Mouse (Mus musculus) forebrain, embryonic 15.5 days (tissue): ENCODE results near the gene Dlg2. TPM values are rescaled to one million over a fixed set of nuclear protein-coding genes. Genes with fewer than 3 reads are reported as not detected.
A peak's percentile ranks its signal among the peaks of the same experiment; 100 is the strongest.

Experiments
- ATAC-seq: fragments of 200-750 bp; cut with Nextera tagmentation; replicated peaks from 2 replicates; pipeline ENCODE4 v1.8.0; 2017; ENCODE audit warnings: mild to moderate bottlenecking, moderate TSS enrichment, moderate library complexity
- H3K27ac ChIP-seq: fragments of 300-500 bp; sonication (generic); replicated peaks from 2 replicates; pipeline ENCODE4 v1.5.1; 2015; ENCODE audit warnings: mild to moderate bottlenecking, inconsistent platforms
- H3K27me3 ChIP-seq: fragments of 300-500 bp; sonication (generic); 2 replicates; pipeline ENCODE4 v1.6.1; 2015; ENCODE audit warnings: inconsistent platforms
- H3K36me3 ChIP-seq: fragments of 300-500 bp; sonication (generic); 2 replicates; pipeline ENCODE4 v1.6.1; 2015; ENCODE audit warnings: mild to moderate bottlenecking, inconsistent platforms
- H3K4me1 ChIP-seq: fragments of 300-500 bp; sonication (generic); 2 replicates; pipeline ENCODE4 v1.6.1; 2015; ENCODE audit warnings: inconsistent platforms
- H3K4me2 ChIP-seq: fragments of 300-500 bp; sonication (generic); replicated peaks from 2 replicates; pipeline ENCODE4 v1.6.1; 2015; ENCODE audit warnings: mild to moderate bottlenecking, inconsistent platforms
- H3K4me3 ChIP-seq: fragments of 300-500 bp; sonication (generic); 2 replicates; pipeline ENCODE4 v1.5.1; 2015; ENCODE audit warnings: mild to moderate bottlenecking, inconsistent platforms
- H3K9ac ChIP-seq: fragments of 300-500 bp; sonication (generic); replicated peaks from 2 replicates; pipeline ENCODE4 v1.6.1; 2015; ENCODE audit warnings: mild to moderate bottlenecking, inconsistent platforms
- H3K9me3 ChIP-seq: fragments of 300-500 bp; sonication (generic); 2 replicates; pipeline ENCODE4 v1.6.1; 2016; ENCODE audit warnings: inconsistent platforms
- WGBS: fragments of 180-500 bp; shearing (Covaris S2); methylation state at CpG from one replicate; pipeline ENCODE4 v1.1.7; 2015; ENCODE audit warnings: mixed read lengths; 5-methylcytosine and 5-hydroxymethylcytosine counted together
- polyA plus RNA-seq: library from polyadenylated mRNA; unstranded; fragments of >200 nt; fragmentation: Nextera tagmentation; extraction: Ambion mirVana; gene quantifications from 2 replicates; pipeline ENCODE4 v1.2.1, GENCODE M21; 2015

The Dlg2 gene
- polyA plus RNA-seq, 1 experiment from 2014 or later = 24.5 TPM

DNA sequence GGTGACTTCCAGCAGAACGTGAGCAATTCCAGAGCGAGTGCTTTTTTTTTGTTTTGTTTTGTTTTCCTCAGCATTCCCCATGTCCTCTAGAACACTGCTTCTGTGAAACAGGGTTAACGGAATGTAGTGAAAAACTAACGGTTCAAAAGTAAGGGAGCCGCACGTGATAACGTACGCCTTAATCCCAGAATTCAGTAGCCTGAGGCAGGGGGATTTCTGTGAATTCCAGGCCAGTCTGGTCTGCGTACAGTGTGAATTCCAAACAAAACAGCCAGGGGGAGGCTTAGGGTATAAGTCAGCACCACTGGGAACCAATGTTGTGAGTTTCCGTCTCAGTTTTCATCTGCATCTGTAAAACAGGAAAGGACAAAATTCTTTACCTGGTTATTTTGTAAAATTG lies 19.0 kb upstream of the Dlg2 start:
- H3K9ac ChIP-seq = peak overlapping the region; percentile 92
- H3K36me3 ChIP-seq = peaks cover 18% of the 10 kb centered on the region
- peak overlapping the region; percentile 53 for H3K4me2 ChIP-seq
- ATAC-seq = peak; percentile 75
- WGBS = 12% methylated on average over 10 of the region's 10 CpGs
- peak overlapping the region; percentile 69 for H3K4me3 ChIP-seq
- H3K27ac ChIP-seq = peak overlapping the region; percentile 87
- no peaks in the 10 kb centered on the region for H3K27me3 ChIP-seq
- no peaks in the 10 kb centered on the region for H3K9me3 ChIP-seq
- H3K4me1 ChIP-seq = peaks cover 19% of the 10 kb centered on the region

DNA sequence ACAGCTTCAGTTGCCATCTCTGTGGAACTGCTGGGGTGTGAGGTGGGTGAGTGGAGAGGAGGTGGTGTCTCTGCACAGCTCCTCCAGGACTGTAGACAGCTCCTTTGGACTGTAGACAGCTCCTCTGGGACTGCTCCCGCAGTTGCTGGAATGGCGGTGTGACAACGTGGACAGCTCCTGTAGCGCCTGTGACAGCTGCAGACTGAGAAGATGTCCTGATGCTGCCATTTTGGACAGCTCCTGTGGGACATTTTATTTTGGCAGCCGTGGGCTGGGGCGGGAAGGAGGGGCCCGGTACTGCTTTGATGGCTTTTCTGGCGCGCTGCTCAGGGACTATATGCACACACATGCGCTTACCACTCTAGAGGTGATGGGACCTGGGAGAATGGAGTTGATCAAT lies 16.1 kb upstream of the Dlg2 start:
- no peak for ATAC-seq
- Histone ChIP-seq H3K4me3 (no peak overlapping the region), H3K27ac (no peak overlapping the region), H3K4me1 (peaks cover 19% of the 10 kb centered on the region), H3K36me3 (no peaks in the 10 kb centered on the region), H3K9me3 (no peaks in the 10 kb centered on the region), H3K9ac (no peak overlapping the region), H3K27me3 (no peaks in the 10 kb centered on the region), H3K4me2 (no peak overlapping the region)
- 64% methylated on average over 10 of the region's 10 CpGs for WGBS

- no peak for ATAC-seq
- Histone ChIP-seq H3K36me3 (no peaks in the 10 kb centered on the region), H3K27ac (no peak overlapping the region), H3K4me2 (no peak overlapping the region), H3K27me3 (no peaks in the 10 kb centered on the region), H3K4me1 (peaks cover 15% of the 10 kb centered on the region), H3K4me3 (no peak overlapping the region), H3K9me3 (no peaks in the 10 kb centered on the region), H3K9ac (no peak overlapping the region)
- WGBS = 18% methylated on average over 14 of the region's 14 CpGs
Observed at GRCm38 (mm10) chr7:90460930-90461329, 15.5 kb upstream of the Dlg2 start.

- Histone ChIP-seq H3K9ac (no peak overlapping the region), H3K27me3 (no peaks in the 10 kb centered on the region), H3K4me1 (peaks cover 10% of the 10 kb centered on the region), H3K9me3 (no peaks in the 10 kb centered on the region), H3K27ac (no peak overlapping the region), H3K4me2 (no peak overlapping the region), H3K36me3 (no peaks in the 10 kb centered on the region), H3K4me3 (no peak overlapping the region)
- ATAC-seq = no peak
- 95% methylated on average over 5 of the region's 5 CpGs for WGBS
Observed at GRCm38 (mm10) chr7:90461441-90461840, 15.0 kb upstream of the Dlg2 start.

DNA sequence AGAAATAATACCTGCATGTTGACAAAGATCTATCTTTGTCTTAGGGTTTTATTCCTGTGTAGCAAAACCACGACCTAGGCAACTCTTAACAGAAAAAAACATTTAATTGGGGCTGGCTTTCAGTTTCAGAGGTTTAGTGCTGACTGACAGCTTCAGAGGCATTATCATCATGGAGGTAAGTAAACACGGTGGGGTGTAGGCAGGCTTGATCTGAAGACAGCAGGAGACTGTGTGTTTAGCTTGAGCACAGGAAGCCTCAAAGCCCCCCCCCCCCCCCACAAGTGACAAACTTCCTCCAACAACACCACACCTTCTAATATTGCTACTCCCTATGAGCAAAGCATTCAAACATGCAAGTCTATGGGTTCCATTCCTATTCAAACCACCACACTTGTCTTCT lies 3.0 kb upstream of the Dlg2 start:
- no peak for ATAC-seq
- no peak overlapping the region for H3K9ac ChIP-seq
- H3K4me1 ChIP-seq = peaks cover 16% of the 10 kb centered on the region
- no peak overlapping the region for H3K4me2 ChIP-seq
- 65% methylated on average over 2 of the region's 2 CpGs for WGBS
- H3K9me3 ChIP-seq = no peaks in the 10 kb centered on the region
- no peak overlapping the region for H3K27ac ChIP-seq
- no peaks in the 10 kb centered on the region for H3K27me3 ChIP-seq
- H3K36me3 ChIP-seq = peaks cover 9% of the 10 kb centered on the region
- H3K4me3 ChIP-seq = no peak overlapping the region

DNA sequence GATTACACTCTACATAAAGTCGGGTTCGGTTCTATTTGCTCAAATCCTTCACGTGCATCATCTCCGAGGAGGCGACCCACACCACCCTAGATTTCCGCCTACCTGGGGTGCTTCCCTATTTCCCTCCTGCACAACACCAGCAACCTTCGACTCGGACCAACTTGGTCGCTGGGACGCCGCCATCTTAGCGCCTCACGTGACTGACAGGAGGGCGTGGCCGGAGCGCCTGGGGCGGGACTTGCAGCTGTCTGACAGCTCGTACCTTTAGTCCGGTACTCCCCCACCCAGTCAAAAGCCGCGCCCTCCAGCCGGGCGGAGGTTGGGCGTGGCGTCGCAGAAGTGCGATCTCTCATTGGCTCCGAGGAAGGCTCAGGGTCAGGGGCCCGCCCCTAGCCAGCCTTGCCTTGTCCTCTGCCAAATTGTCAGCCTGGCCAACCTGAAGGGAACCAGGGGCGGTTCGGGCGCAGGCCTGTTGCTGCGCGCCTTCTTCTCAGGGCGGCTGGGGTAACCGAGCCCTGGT lies 619 bp upstream of the Dlg2 start, which contains the start of gene Tmem126b:
Tmem126b (minus strand) TSS at position 209 of the 520 bp plus-strand sequence.
- H3K36me3 ChIP-seq = no peaks in the 10 kb centered on the region
- under 1% methylated on average over 35 of the region's 36 CpGs for WGBS
- ATAC-seq = peak; percentile 100
- H3K4me1 ChIP-seq = peaks cover 16% of the 10 kb centered on the region
- H3K9ac ChIP-seq = peak within 1 kb of the TSS; percentile 59
- H3K4me3 ChIP-seq = peak within 1 kb of the TSS; percentile 65
- no peaks in the 10 kb centered on the region for H3K9me3 ChIP-seq
- no peaks in the 10 kb centered on the region for H3K27me3 ChIP-seq
- peak within 1 kb of the TSS; percentile 81 for H3K27ac ChIP-seq
- H3K4me2 ChIP-seq = peak within 1 kb of the TSS; percentile 66

DNA sequence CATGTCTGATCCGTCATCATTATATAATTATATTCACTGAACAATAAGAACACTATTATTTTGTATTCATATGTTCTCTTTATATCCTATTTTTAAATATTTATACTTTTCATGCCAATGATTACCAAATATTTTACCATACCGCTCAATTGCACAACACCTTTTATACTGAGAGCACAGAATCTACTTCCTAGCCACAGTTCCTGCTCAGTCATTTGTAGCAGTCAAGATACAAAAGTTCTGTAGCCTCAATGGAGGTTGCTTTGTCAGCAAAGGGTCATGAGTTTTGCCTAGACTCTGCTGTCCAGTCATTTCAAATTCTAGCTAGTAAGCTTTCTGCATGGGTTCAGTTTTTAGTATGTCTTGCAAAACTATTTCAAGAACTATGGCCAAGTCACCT lies 6.1 kb downstream of the Dlg2 start:
- Histone ChIP-seq H3K9ac (no peak overlapping the region), H3K4me3 (no peak overlapping the region), H3K4me2 (no peak overlapping the region), H3K4me1 (no peaks in the 10 kb centered on the region), H3K9me3 (no peaks in the 10 kb centered on the region), H3K27ac (no peak overlapping the region), H3K27me3 (no peaks in the 10 kb centered on the region), H3K36me3 (no peaks in the 10 kb centered on the region)
- WGBS = 95% methylated on average over 2 of the region's 2 CpGs
- ATAC-seq = no peak

DNA sequence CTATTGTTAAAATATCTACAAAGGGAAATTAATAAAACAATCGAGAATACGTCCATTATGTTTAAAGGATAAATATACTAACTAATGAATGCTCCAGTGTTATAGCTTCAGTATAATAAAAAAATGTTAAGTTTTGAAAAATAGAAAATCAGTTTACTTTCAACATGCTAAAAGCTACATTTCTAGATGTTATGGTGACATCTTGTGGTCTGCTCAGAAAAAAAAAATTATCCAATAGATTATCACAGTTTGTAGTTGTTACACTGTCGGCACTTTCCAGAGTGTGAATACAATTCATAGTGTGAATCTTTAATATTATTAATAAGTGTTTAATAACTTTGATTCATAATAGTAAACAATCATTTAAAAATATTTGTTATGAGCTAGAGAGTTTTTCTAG lies 31.7 kb downstream of the Dlg2 start:
- Histone ChIP-seq H3K27ac (no peak overlapping the region), H3K4me2 (no peak overlapping the region), H3K4me1 (no peaks in the 10 kb centered on the region), H3K4me3 (no peak overlapping the region), H3K9ac (no peak overlapping the region), H3K9me3 (no peaks in the 10 kb centered on the region), H3K27me3 (no peaks in the 10 kb centered on the region), H3K36me3 (no peaks in the 10 kb centered on the region)
- ATAC-seq = no peak
- WGBS = 74% methylated on average over 3 of the region's 3 CpGs

- Histone ChIP-seq H3K4me1 (no peaks in the 10 kb centered on the region), H3K36me3 (no peaks in the 10 kb centered on the region), H3K27me3 (no peaks in the 10 kb centered on the region), H3K27ac (no peak overlapping the region), H3K4me3 (no peak overlapping the region), H3K9me3 (no peaks in the 10 kb centered on the region), H3K4me2 (no peak overlapping the region), H3K9ac (no peak overlapping the region)
- peak; percentile 75 for ATAC-seq
Observed at GRCm38 (mm10) chr7:90512293-90512692, 35.8 kb downstream of the Dlg2 start.

DNA sequence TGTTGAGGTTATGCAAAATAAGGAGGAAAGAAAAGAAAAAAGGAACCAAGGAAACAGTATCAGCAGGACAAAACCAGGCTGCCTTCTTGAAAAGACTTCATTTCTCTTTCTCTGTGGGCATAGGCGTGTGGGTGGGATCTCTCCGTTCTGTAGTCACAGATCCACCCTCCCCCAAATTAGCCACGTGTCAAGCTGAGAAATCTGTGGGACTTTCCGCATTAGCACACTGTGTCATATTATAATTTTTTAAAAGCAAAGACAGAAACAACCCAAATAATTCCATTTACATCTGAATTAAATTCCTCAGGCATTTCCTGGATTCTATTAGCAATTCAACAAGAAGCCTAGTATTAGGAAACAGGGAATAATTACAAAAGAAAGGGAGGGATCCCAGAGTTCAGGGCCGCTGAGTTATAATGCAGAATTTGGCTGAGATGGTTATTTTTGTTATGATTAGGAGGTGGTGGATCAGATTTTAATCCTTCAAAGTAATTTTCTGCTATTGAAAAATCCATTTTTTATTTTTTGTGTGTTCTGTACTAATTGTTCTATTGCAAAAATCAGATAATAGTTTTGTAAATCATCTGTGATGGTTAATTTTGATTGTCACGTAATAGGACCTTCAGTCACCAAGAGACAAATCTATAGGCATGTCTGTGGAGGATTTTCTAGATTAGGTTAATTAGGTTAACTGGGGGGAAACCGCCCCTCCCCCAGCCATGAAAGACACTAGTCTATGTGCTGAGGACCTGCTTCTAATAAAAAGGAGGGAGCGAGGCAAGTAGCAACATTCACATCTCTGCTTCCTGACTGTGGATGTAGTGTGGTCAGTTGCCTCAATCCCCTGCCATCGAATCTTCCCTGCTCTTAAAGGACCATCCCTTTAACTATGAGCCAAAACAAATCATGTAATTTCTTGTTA lies 63.3 kb downstream of the Dlg2 start:
- WGBS = 25% methylated on average over 9 of the region's 9 CpGs
- Histone ChIP-seq H3K27ac (no peak overlapping the region), H3K9me3 (no peaks in the 10 kb centered on the region), H3K4me1 (peaks cover 9% of the 10 kb centered on the region; the same call in 1 of the 2 replicates), H3K27me3 (no peaks in the 10 kb centered on the region), H3K36me3 (no peaks in the 10 kb centered on the region), H3K9ac (no peak overlapping the region), H3K4me2 (no peak overlapping the region), H3K4me3 (no peak overlapping the region)
- ATAC-seq = peak; percentile 91

- no peak for ATAC-seq
- no peaks in the 10 kb centered on the region for H3K36me3 ChIP-seq
- H3K9me3 ChIP-seq = no peaks in the 10 kb centered on the region
- no peak overlapping the region for H3K9ac ChIP-seq
- 92% methylated on average over 2 of the region's 2 CpGs for WGBS
- peaks cover 9% of the 10 kb centered on the region; the same call in 1 of the 2 replicates for H3K4me1 ChIP-seq
- H3K27me3 ChIP-seq = no peaks in the 10 kb centered on the region
- H3K4me2 ChIP-seq = no peak overlapping the region
- no peak overlapping the region for H3K4me3 ChIP-seq
- H3K27ac ChIP-seq = no peak overlapping the region
Observed at GRCm38 (mm10) chr7:90540811-90541323, 64.4 kb downstream of the Dlg2 start.

- Histone ChIP-seq H3K27me3 (no peaks in the 10 kb centered on the region), H3K9me3 (no peaks in the 10 kb centered on the region), H3K9ac (no peak overlapping the region), H3K4me1 (no peaks in the 10 kb centered on the region), H3K4me2 (no peak overlapping the region), H3K4me3 (no peak overlapping the region), H3K36me3 (no peaks in the 10 kb centered on the region), H3K27ac (no peak overlapping the region)
- ATAC-seq = no peak
- WGBS = 88% methylated on average over 6 of the region's 6 CpGs
Observed at GRCm38 (mm10) chr7:90553399-90553798, 76.9 kb downstream of the Dlg2 start.
